Mouse (Mus musculus) G1E (cell line): ENCODE results near the gene BC049352. TPM values are rescaled to one million over a fixed set of nuclear protein-coding genes. Genes with fewer than 3 reads are reported as not detected.

Experiments
- ATAC-seq: 2 replicates; pipeline ENCODE4 v1.8.0; 2016; ENCODE audit warnings: mild to moderate bottlenecking; ENCODE audit not compliant: insufficient number of reproducible peaks, poor library complexity, low FRiP score, severe bottlenecking; ENCODE audit errors: extremely low read depth
- DNase-seq: peaks from one replicate; pipeline ENCODE4 v3.0.0; 2012; ENCODE audit warnings: low spot score
- H3K27me3 ChIP-seq: 2 replicates; pipeline ENCODE4 v1.6.1; 2012; ENCODE audit warnings: mild to moderate bottlenecking, low read length, inconsistent platforms; ENCODE audit not compliant: insufficient read depth
- H3K36me3 ChIP-seq: replicated peaks from 2 replicates; pipeline ENCODE3; 2012; ENCODE audit warnings: mild to moderate bottlenecking, inconsistent platforms
- H3K4me1 ChIP-seq: 2 replicates; pipeline ENCODE4 v1.6.1; 2012; ENCODE audit warnings: low read depth, low read length, inconsistent platforms, mixed read lengths; ENCODE audit not compliant: insufficient read depth
- H3K4me3 ChIP-seq: 2 replicates; pipeline ENCODE4 v1.5.1; 2012; ENCODE audit warnings: low read depth, mild to moderate bottlenecking, inconsistent platforms, low read length, moderate library complexity, mixed read lengths
- H3K9me3 ChIP-seq: replicated peaks from 2 replicates; pipeline ENCODE4 v1.6.1; 2012; ENCODE audit warnings: inconsistent platforms
- CTCF ChIP-seq: IDR thresholded peaks from 2 replicates; pipeline ENCODE4 v1.5.1; 2012; ENCODE audit warnings: low read depth, low read length, inconsistent platforms, mixed read lengths
- GATA1 ChIP-seq: IDR thresholded peaks from 2 replicates; pipeline ENCODE4 v1.6.1; 2012; ENCODE audit warnings: borderline replicate concordance, low read length, inconsistent platforms, mixed read lengths
- GATA2 ChIP-seq: IDR thresholded peaks from 2 replicates; pipeline ENCODE4 v1.6.1; 2012; ENCODE audit warnings: low read depth, low read length, inconsistent platforms, borderline replicate concordance
- POLR2AphosphoS5 ChIP-seq: IDR thresholded peaks from 2 replicates; pipeline ENCODE4 v1.6.1; 2012; ENCODE audit warnings: low read depth, low read length, inconsistent platforms; ENCODE audit not compliant: insufficient replicate concordance
- TAL1 ChIP-seq: conservative IDR thresholded peaks from 2 replicates; pipeline ENCODE4 v1.6.1; 2012; ENCODE audit warnings: low read depth, low read length, inconsistent platforms, mixed read lengths
- polyA plus RNA-seq: library from polyadenylated mRNA; stranded (reverse); fragments of >175 nt; gene quantifications from 2 replicates; pipeline ENCODE4 v1.2.3, GENCODE M21; 2012
- total RNA-seq, 2 experiments: library from RNA; stranded (forward) in 1 of 2; stranded (reverse) in 1 of 2; fragments of 200-1000 nt in 1 of 2; fragments of >200 nt in 1 of 2; fragmentation: Nextera tagmentation in 1 of 2; gene quantifications; 2 replicates each; pipeline ENCODE4 v1.2.3; 2014 to 2017

BC049352 gene
- total RNA-seq (2014; fragmentation: Nextera tagmentation) (not detected in 2 replicates), total RNA-seq (2017) (0.22 TPM in 1 of 2 replicates, not detected in the other), polyA plus RNA-seq (not detected in 2 replicates)

DNA sequence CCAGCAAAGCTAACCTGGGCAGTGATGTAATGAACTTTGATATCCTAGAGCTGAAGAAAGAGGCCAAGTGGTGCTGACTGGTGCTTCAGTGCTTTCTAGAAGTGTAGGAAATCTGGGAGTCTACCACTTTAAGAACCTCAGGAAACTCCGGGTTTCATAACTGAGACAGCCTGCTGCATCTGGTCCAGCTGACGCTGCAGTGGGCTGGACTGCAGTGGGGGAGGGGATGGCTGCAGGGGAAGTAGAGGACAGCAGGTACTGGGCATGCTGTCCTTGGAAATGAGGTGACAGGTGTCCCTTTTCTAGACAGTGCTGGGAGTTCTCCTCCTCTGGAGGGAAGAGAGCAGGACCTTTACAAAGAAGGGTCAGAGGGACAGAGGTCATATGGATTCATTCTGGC lies at the start of gene BC049352:
Gene BC049352 (plus strand): TSS at position 238 of the 400 bp plus-strand sequence.
- ATAC-seq = no peak
- no peak for DNase-seq

GRCm38 (mm10) chr9:45133484-45134310 lies 48.1 kb upstream of the BC049352 start:
- H3K4me3 ChIP-seq = no peak overlapping the region
- no peaks in the 10 kb centered on the region for H3K9me3 ChIP-seq
- no peaks in the 10 kb centered on the region for H3K4me1 ChIP-seq
- H3K36me3 ChIP-seq = no peaks in the 10 kb centered on the region
- H3K27me3 ChIP-seq = peaks cover 16% of the 10 kb centered on the region
- no peak for DNase-seq
- TF ChIP-seq TAL1 = no peak
- TF ChIP-seq POLR2AphosphoS5 = no peak
- TF ChIP-seq CTCF = no peak
- no peak for TF ChIP-seq GATA2
- no peak for TF ChIP-seq GATA1
- ATAC-seq = no peak

More for the DNA sequence above, at the start of gene BC049352:
- no peak for TF ChIP-seq GATA2
- no peak for TF ChIP-seq CTCF
- no peak for TF ChIP-seq GATA1
- no peaks in the 10 kb centered on the region for H3K4me1 ChIP-seq
- H3K4me3 ChIP-seq = no peak within 1 kb of the TSS
- H3K9me3 ChIP-seq = no peaks in the 10 kb centered on the region
- H3K27me3 ChIP-seq = no peaks in the 10 kb centered on the region; the same call in 1 of the 2 replicates
- no peaks in the 10 kb centered on the region for H3K36me3 ChIP-seq

- no peaks in the 10 kb centered on the region for H3K4me1 ChIP-seq
- H3K27me3 ChIP-seq = peaks cover 23% of the 10 kb centered on the region
- no peak overlapping the region for H3K4me3 ChIP-seq
- no peak for TF ChIP-seq GATA1
- TF ChIP-seq CTCF = no peak
- no peak for TF ChIP-seq TAL1
- TF ChIP-seq GATA2 = no peak
- TF ChIP-seq POLR2AphosphoS5 = no peak
- no peaks in the 10 kb centered on the region for H3K36me3 ChIP-seq
- no peak for DNase-seq
- no peak for ATAC-seq
- H3K9me3 ChIP-seq = no peaks in the 10 kb centered on the region
Measured at GRCm38 (mm10) chr9:45136442-45137169, 45.2 kb upstream of the BC049352 start.

DNA sequence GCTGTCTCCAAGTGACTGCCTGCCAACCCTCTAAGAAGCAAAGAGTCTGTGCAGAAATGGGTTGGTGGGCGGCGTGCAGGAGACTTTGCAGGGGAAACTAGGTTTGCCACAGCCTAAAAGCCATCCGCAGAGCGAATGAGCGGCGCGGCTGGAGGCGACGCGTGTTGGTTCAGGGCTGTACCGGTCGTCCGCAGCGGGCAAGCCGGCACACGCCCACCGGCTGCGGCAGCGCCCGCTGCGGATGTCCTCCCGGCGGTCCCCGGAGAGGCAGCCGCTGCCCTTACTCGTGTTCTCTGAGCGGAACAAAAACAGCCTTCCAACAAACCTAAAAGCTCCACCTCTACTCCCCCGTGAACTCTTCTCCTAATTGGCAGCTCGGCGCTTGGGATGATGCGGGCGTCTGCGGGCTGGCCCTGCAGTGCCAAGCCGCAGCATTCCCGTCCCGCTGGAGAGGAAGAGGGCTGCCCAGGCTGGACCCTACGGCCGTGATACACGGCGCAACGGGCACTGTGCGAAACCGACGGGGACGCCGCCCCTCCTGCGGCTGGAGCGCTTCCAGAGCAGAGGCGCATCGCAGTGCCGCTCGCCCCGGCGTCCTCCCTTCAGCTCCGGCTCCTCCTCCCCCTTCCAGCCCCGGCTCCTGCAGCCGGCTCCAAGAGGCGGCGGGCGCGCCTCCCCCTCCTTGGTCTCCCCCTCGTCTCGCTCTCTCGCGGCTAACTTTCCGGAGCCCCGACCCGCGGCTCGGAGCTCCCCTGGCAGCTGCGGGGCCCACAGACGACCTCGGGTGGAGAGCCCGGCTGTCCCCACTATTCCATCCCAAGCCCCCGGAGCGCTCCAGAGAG lies 43.4 kb upstream of the BC049352 start, which contains the start of gene Scn4b:
Gene Scn4b (plus strand): TSS at position 205 of the 842 bp plus-strand sequence.
- no peak within 1 kb of the TSS for H3K4me3 ChIP-seq

DNA sequence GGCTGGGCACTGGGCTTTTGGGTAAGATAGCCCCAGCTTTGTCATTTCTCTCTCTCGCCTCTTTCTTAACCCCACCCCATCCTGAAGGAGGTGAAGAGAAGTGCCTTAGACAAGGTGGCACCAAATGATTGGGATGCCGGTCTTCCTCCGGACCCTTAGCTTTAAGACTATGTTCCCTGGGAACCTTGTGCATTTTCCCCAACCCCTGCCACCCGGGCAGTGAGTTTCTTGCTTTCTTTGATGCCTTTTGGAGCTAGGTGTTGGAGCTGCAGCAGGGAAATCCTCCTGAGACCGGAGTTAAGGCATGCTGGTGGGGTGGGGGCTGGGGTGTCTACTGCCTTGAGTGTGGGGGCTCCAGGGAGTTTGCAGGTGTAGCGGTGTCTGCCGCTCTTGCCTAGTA lies 42.7 kb upstream of the BC049352 start:
- Histone ChIP-seq H3K4me3 (no peak overlapping the region), H3K36me3 (no peaks in the 10 kb centered on the region), H3K4me1 (no peaks in the 10 kb centered on the region), H3K27me3 (peaks cover 18% of the 10 kb centered on the region; the same call in 1 of the 2 replicates), H3K9me3 (no peaks in the 10 kb centered on the region)
- ATAC-seq (no peak), DNase-seq (no peak)
- TF ChIP-seq POLR2AphosphoS5 (no peak), GATA2 (no peak), CTCF (no peak), GATA1 (no peak), TAL1 (no peak)

More for the DNA sequence above, 43.4 kb upstream of the BC049352 start, which contains the start of gene Scn4b:
- Histone ChIP-seq H3K9me3 (no peaks in the 10 kb centered on the region), H3K27me3 (peaks cover 18% of the 10 kb centered on the region; the same call in 1 of the 2 replicates), H3K4me1 (no peaks in the 10 kb centered on the region), H3K36me3 (no peaks in the 10 kb centered on the region)
- no peak for DNase-seq
- TF ChIP-seq GATA1 (no peak), CTCF (no peak), POLR2AphosphoS5 (no peak), TAL1 (no peak), GATA2 (no peak)
- ATAC-seq = no peak
